Mouse (Mus musculus) testis, adult 2 months (tissue): Measurements from ENCODE around the gene Vipr1.

Experiments
- CTCF ChIP-seq: fragments of 200-500 bp; IDR thresholded peaks from 2 replicates; pipeline ENCODE4 v1.5.1; 2012; ENCODE audit warnings: low read depth, mild to moderate bottlenecking, inconsistent platforms, low read length, moderate library complexity; ENCODE audit not compliant: control insufficient read depth, insufficient read depth, insufficient replicate concordance
- POLR2A ChIP-seq: fragments of 200-500 bp; IDR thresholded peaks from 2 replicates; pipeline ENCODE4 v1.6.1; 2012; ENCODE audit warnings: low read depth, mild to moderate bottlenecking, inconsistent platforms, low read length, moderate library complexity; ENCODE audit not compliant: control insufficient read depth

DNA sequence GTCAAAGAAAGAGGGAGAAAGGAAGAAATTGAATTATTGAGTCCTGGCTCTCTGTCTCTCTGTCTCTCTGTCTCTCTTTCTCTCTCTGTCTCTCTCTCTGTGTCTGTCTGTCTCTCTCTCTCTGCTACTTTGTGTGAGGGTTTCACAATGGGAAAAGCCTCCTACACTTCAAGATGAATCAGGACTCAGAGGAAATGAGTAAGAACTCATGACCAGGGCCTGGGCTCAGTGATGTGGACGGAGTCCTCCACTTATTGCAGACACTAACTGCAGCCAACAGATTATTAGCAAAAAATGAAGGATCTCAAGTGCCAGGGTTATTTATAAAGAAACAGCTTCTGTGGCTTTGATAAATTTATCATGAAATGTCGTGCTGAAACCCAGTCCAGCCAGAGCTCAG is 44.4 kb upstream of the Vipr1 start:
- no peak for TF ChIP-seq POLR2A
- no peak for TF ChIP-seq CTCF
